Mouse (Mus musculus) 3T3-L1 (cell line): ENCODE data around the gene Gzmf.
"Not testable (repeated sequence)": the region's sequence is repeated elsewhere in the genome, so short reads cannot be mapped to it uniquely, and the experiment has no call there.

Experiments used
- DNase-seq: peaks from one replicate; pipeline ENCODE4 v3.0.0-alpha.2; 2015; ENCODE audit warnings: low read depth, low spot score

The Gzmf gene

DNA sequence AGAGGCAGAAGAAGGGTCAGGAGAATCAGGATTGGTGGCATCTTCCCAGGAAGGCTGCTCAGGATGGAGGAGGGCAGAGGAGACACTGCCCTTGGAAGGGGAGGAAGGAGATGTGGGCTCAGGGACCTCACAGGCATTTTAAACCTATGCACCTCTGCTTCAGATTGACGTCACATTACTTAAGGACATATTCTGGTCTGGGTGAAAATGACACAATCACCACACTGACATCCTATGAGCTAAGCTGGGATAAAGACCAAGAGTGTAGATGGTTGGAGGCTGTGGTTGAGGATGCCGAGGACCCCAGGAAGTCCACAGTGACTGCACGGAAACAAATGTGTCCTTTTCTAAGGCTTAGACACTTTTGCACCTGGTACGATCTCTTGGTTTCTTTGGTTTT lies at the start of gene Gzmf:
Gene Gzmf, minus strand, starts transcription at position 101 of the 400 bp plus-strand sequence.
- no peak for DNase-seq

DNA sequence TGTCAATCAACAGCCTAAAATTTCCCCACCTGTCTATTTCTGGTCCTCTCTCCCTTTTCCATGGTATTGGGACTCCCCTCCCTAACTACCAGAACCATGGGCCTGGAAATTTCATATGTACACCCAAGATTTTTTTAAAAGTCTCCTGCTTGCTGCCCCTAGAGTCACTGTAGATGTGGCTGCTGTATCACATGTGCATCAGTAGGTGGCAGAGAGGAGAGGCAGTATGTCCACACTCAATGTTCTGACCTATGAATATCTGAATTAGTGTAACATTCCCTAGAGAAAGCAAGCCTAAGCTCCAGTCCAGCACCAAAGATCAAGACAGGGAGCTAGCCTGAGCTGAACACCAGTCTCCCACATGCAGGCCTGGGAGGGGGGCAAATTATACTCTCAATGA lies 29.2 kb upstream of the Gzmf start:
- DNase-seq, result peak; percentile 1

- DNase-seq, result no peak
Measured at GRCm38 (mm10) chr14:56234556-56234955, 23.3 kb upstream of the Gzmf start, which contains the start of gene Gzmc. TSS of gene Gzmc (minus strand) at chr14:56234656.

- no peak for DNase-seq
Measured at GRCm38 (mm10) chr14:56205613-56206012, 5.6 kb downstream of the Gzmf start.

DNA sequence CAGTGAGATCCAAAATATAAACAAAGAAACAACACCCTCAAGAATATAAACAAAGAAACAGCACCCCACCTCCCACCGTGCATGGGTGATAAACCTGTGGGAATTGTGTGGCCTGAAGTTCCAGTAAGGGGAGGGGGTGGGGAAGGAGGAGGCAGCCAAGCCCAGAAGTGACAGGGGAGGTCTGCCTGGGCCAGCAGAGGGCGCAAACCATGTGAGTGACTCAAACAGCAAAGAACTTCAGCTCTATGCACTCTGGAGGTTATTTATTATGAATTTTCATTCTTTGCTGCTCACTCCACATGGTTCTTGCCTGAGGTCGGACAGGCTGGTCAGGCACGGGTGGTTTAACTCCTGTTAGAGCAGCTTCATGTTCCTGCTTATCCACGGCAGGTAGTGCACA lies 6.2 kb downstream of the Gzmf start:
- DNase-seq, result peak; percentile 40

GRCm38 (mm10) chr14:56203975-56204374 lies 7.2 kb downstream of the Gzmf start:
- peak; percentile 63 for DNase-seq

GRCm38 (mm10) chr14:56186946-56187345 lies 24.3 kb downstream of the Gzmf start:
- no peak for DNase-seq

DNA sequence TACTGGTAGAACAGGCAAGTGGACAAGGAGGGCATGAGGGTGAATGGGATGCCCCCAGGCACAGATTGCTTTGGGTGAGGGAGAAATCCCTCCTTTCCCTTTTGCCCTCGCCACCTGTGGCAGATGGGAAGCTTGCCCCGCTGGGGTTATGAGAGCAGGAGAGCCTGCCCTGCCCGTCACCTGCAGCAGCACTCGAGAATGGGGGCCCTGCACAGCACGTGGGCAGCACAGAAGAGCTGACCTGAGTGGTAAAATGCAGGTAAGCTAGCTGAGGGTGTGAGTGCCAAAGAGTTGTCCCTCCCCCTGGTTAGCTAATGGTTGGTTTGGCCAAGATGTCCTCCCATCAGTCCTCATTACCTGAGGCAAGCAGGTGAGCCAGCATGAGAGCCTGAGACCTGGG lies 24.7 kb downstream of the Gzmf start:
- no peak for DNase-seq

DNA sequence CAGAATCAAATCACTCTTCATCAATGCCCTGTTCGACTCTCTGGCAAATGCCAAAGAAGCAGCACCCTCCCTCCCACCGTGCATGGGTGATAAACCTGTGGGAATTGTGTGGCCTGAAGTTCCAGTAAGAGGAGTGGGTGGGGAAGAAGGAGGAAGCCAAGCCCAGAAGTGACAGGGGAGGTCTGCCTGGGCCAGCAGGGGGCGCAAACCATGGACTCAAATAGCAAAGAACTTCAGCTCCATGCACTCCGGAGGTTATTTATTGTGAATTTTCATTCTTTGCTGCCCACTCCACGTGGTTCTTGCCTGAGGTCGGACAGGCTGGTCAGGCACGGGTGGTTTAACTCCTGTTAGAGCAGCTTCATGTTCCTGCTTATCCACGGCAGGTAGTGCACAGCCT lies 33.6 kb downstream of the Gzmf start:
- DNase-seq, result peak; percentile 26

GRCm38 (mm10) chr14:56174499-56174898 lies 36.7 kb downstream of the Gzmf start, which contains the start of gene Gzmn:
TSS of gene Gzmn (minus strand) at chr14:56174599.
- no peak for DNase-seq

GRCm38 (mm10) chr14:56173396-56173795 lies 37.8 kb downstream of the Gzmf start:
- no peak for DNase-seq

GRCm38 (mm10) chr14:56172744-56173143 lies 38.5 kb downstream of the Gzmf start:
- no peak for DNase-seq

- DNase-seq, result no peak
Measured at GRCm38 (mm10) chr14:56168009-56168408, 43.2 kb downstream of the Gzmf start.

GRCm38 (mm10) chr14:56162109-56162508 lies 49.1 kb downstream of the Gzmf start:
- DNase-seq, result no peak

- DNase-seq, result not testable (repeated sequence)
Measured at GRCm38 (mm10) chr14:56159479-56159878, 51.7 kb downstream of the Gzmf start, which contains the start of gene Gzmg. TSS of gene Gzmg (minus strand) at chr14:56159579.

DNA sequence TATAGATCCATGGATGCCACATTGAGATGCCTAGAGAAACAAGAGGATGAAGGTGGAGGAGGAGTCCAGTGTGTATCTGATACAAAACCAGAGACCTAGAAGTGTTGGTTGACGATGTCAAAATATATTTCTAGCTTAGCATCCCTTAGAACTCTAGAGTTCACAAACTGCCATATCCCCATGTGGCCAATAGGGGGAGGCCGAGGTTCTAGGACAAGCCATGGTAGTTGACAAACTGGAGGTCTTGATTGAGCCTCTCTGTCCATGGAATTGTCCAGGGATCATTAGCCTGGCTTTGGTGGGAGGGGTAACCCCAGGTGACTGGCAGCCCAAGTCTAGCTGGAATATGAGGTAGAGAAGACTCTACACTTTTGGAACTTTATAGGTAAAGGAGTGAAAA lies 55.9 kb downstream of the Gzmf start:
- DNase-seq, result peak; percentile 2
